Mouse (Mus musculus): ENCODE data around the gene A4gnt. TPM values are rescaled to one million over a fixed set of nuclear protein-coding genes. Genes with fewer than 3 reads are reported as not detected.

A4gnt gene
- polyA plus RNA-seq, 1 experiment from 2014 or later: not detected

DNA sequence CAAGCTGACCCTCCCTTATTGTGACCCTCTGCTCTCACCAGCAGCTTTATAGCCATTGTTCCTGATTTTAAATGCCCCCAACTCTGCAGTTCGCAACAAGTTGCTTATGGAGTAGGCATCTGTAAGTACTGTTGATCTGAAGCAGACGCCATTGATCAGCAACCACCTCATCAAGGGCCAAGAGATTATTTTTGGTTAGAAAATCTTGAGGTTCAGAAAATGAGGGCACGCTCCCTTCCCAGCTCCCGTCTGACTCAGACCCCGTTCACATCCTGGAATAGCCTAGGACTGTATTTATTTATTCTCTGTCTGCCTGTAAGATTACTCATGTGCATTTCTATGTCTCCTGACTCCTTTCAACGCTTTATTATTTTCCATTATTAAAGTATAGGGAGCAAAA is 33.1 kb downstream of the A4gnt start:
- no peaks in the 10 kb centered on the region for H3K27me3 ChIP-seq (ENCODE audit: control insufficient read depth, insufficient read depth, low read depth, low read length)
- H3K27ac ChIP-seq (ENCODE audit: low read length): no peak overlapping the region
- no peak overlapping the region for H3K9ac ChIP-seq (ENCODE audit: low read depth, low read length)
- no peak for ATAC-seq
- H3K4me1 ChIP-seq (ENCODE audit: control insufficient read depth, insufficient read depth, low read length): no peaks in the 10 kb centered on the region
- H3K4me2 ChIP-seq (ENCODE audit: low read length): no peak overlapping the region
- 86% methylated on average over 6 of the region's 6 CpGs for WGBS
- 0 out of 2 replicates have a peak, but pooled peaks cover 13% of the 10 kb centered on the region for H3K36me3 ChIP-seq (ENCODE audit: control insufficient read depth, insufficient read depth, low read length)
- no peak overlapping the region for H3K4me3 ChIP-seq (ENCODE audit: low read depth, low read length)
- H3K9me3 ChIP-seq (replicated peaks; ENCODE audit: control insufficient read depth, low read length, poor library complexity, severe bottlenecking): no peaks in the 10 kb centered on the region

DNA sequence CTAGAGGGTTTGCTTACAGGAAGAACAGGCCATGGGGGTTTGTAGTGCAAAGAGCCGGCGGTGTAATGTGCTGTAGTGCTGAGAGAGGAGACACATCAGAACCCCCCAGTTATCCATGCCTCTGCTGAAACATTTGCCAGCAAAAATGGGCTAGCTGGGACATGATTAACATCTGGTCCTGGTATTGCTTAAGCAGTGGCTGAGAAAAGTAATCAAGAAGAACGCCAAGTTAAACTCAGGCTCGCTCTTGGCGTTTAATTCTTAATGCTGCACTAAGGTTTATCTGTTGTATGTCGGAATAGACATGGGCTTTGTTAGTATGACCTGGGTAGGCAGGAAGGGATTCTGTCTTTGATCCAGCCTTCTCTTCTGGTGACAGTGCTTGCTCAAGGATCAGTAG is 33.8 kb downstream of the A4gnt start:
- H3K9me3 ChIP-seq (replicated peaks; ENCODE audit: control insufficient read depth, low read length, poor library complexity, severe bottlenecking): no peaks in the 10 kb centered on the region
- H3K9ac ChIP-seq (ENCODE audit: low read depth, low read length): no peak overlapping the region
- no peak overlapping the region for H3K27ac ChIP-seq (ENCODE audit: low read length)
- no peak overlapping the region for H3K4me3 ChIP-seq (ENCODE audit: low read depth, low read length)
- H3K4me1 ChIP-seq (ENCODE audit: control insufficient read depth, insufficient read depth, low read length): no peaks in the 10 kb centered on the region
- no peaks in the 10 kb centered on the region for H3K27me3 ChIP-seq (ENCODE audit: control insufficient read depth, insufficient read depth, low read depth, low read length)
- no peak for ATAC-seq
- 95% methylated on average over 6 of the region's 6 CpGs for WGBS
- H3K4me2 ChIP-seq (ENCODE audit: low read length): no peak overlapping the region
- 0 out of 2 replicates have a peak, but pooled peaks cover 13% of the 10 kb centered on the region for H3K36me3 ChIP-seq (ENCODE audit: control insufficient read depth, insufficient read depth, low read length)

GRCm38 (mm10) chr9:99660756-99661155 is 48.5 kb downstream of the A4gnt start:
- no peaks in the 10 kb centered on the region for H3K9me3 ChIP-seq (replicated peaks; ENCODE audit: control insufficient read depth, low read length, poor library complexity, severe bottlenecking)
- no peak overlapping the region for H3K4me3 ChIP-seq (ENCODE audit: low read depth, low read length)
- no peak overlapping the region for H3K27ac ChIP-seq (ENCODE audit: low read length)
- no peak for ATAC-seq
- H3K9ac ChIP-seq (ENCODE audit: low read depth, low read length): no peak overlapping the region
- 83% methylated on average over 10 of the region's 10 CpGs for WGBS
- no peaks in the 10 kb centered on the region for H3K27me3 ChIP-seq (ENCODE audit: control insufficient read depth, insufficient read depth, low read depth, low read length)
- no peak overlapping the region for H3K4me2 ChIP-seq (ENCODE audit: low read length)
- H3K36me3 ChIP-seq (ENCODE audit: control insufficient read depth, insufficient read depth, low read length): peaks cover 3% of the 10 kb centered on the region; the same call in 1 of the 2 replicates
- no peaks in the 10 kb centered on the region for H3K4me1 ChIP-seq (ENCODE audit: control insufficient read depth, insufficient read depth, low read length)

DNA sequence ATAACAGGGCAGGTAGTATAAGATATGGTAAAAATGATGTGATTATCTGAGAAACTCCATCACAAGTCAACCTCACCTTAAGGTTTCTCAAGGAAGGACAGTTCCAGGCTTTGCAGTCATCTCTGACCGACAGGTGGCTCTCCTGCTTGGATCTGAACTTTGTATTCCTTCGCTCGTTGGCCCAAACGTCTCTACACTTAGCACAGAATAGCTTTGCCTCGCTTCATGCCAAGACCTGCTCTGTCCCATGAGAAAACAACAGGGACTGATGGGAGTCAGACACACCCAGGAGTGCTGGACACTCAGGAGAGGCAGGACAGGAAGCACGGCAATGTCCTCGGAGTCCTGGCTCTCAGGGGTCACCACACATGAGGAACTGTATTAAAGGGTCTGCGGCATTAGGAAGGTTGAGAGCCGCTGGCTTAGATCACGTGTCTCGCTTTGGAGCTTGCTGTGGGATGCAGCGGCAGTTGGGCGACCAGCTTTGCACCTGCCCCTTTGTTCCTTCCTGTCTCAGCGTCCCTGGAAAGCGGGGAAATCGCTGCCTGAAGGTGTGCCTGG is 49.4 kb downstream of the A4gnt start:
- no peak overlapping the region for H3K9ac ChIP-seq (ENCODE audit: low read depth, low read length)
- WGBS: 72% methylated on average over 16 of the region's 16 CpGs
- no peak for ATAC-seq
- no peak overlapping the region for H3K4me2 ChIP-seq (ENCODE audit: low read length)
- no peaks in the 10 kb centered on the region for H3K4me1 ChIP-seq (ENCODE audit: control insufficient read depth, insufficient read depth, low read length)
- no peaks in the 10 kb centered on the region for H3K9me3 ChIP-seq (replicated peaks; ENCODE audit: control insufficient read depth, low read length, poor library complexity, severe bottlenecking)
- H3K27ac ChIP-seq (ENCODE audit: low read length): no peak overlapping the region
- H3K4me3 ChIP-seq (ENCODE audit: low read depth, low read length): no peak overlapping the region
- H3K27me3 ChIP-seq (ENCODE audit: control insufficient read depth, insufficient read depth, low read depth, low read length): no peaks in the 10 kb centered on the region
- peaks cover 3% of the 10 kb centered on the region; the same call in 1 of the 2 replicates for H3K36me3 ChIP-seq (ENCODE audit: control insufficient read depth, insufficient read depth, low read length)

DNA sequence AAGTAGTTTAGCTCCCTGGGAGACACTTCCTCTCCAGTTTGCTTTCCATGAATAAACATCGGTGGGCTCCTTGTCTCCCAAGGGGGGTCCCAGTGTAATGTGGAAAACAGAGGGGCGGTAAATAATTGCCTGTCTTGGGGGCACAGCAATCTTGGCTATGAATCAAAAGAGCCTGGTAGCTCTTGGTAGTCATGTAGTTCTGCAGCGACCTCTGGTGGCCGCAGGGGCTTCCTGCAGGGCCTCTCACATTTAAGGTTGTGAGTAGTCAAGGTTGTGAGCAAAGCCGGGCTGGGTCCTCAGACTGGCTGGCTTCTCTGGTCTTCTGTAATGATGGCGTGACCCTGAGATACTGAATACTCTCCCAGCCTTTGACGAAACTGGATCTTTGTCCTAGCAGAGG is 50.1 kb downstream of the A4gnt start:
- Histone ChIP-seq H3K4me2 (ENCODE audit: low read length) (no peak overlapping the region), H3K4me3 (ENCODE audit: low read depth, low read length) (no peak overlapping the region), H3K36me3 (ENCODE audit: control insufficient read depth, insufficient read depth, low read length) (peaks cover 5% of the 10 kb centered on the region; the same call in 1 of the 2 replicates), H3K9me3 (replicated peaks; ENCODE audit: control insufficient read depth, low read length, poor library complexity, severe bottlenecking) (no peaks in the 10 kb centered on the region), H3K4me1 (ENCODE audit: control insufficient read depth, insufficient read depth, low read length) (no peaks in the 10 kb centered on the region), H3K27ac (ENCODE audit: low read length) (no peak overlapping the region), H3K27me3 (ENCODE audit: control insufficient read depth, insufficient read depth, low read depth, low read length) (no peaks in the 10 kb centered on the region), H3K9ac (ENCODE audit: low read depth, low read length) (no peak overlapping the region)
- peak; percentile 66; the same call in 1 of the 2 replicates for ATAC-seq
- WGBS: 26% methylated on average over 7 of the region's 7 CpGs

GRCm38 (mm10) chr9:99662887-99663286 is 50.6 kb downstream of the A4gnt start:
- Histone ChIP-seq H3K9ac (ENCODE audit: low read depth, low read length) (no peak overlapping the region), H3K27me3 (ENCODE audit: control insufficient read depth, insufficient read depth, low read depth, low read length) (no peaks in the 10 kb centered on the region), H3K4me2 (ENCODE audit: low read length) (no peak overlapping the region), H3K36me3 (ENCODE audit: control insufficient read depth, insufficient read depth, low read length) (peaks cover 7% of the 10 kb centered on the region; the same call in 1 of the 2 replicates), H3K4me1 (ENCODE audit: control insufficient read depth, insufficient read depth, low read length) (no peaks in the 10 kb centered on the region), H3K4me3 (ENCODE audit: low read depth, low read length) (no peak overlapping the region), H3K9me3 (replicated peaks; ENCODE audit: control insufficient read depth, low read length, poor library complexity, severe bottlenecking) (no peaks in the 10 kb centered on the region), H3K27ac (ENCODE audit: low read length) (no peak overlapping the region)
- peak; percentile 45; the same call in 1 of the 2 replicates for ATAC-seq
- WGBS: 95% methylated on average over 10 of the region's 10 CpGs

DNA sequence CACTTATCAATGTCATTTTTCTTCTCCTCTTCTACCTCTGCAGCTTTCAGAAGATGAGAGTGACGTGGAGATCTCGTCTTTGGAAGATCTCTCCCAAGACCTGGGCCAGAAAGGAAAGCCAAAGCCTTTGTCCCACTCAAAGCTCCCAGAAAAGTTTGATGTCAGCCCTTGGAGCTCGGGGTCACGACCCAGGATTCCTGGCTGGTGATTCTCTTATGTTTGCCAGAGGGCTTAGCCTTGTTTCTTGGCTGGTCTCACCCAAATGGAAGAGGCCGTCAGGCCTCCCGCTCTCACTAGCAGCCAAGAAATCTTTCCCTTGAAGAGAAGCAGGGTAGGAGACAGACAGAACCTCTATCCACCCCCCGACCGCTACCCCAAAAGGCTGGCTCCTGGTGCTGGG is 55.3 kb downstream of the A4gnt start:
- H3K4me3 ChIP-seq (ENCODE audit: low read depth, low read length): no peak overlapping the region
- no peaks in the 10 kb centered on the region for H3K27me3 ChIP-seq (ENCODE audit: control insufficient read depth, insufficient read depth, low read depth, low read length)
- peaks cover 8% of the 10 kb centered on the region for H3K36me3 ChIP-seq (ENCODE audit: control insufficient read depth, insufficient read depth, low read length)
- no peaks in the 10 kb centered on the region for H3K9me3 ChIP-seq (replicated peaks; ENCODE audit: control insufficient read depth, low read length, poor library complexity, severe bottlenecking)
- H3K4me1 ChIP-seq (ENCODE audit: control insufficient read depth, insufficient read depth, low read length): no peaks in the 10 kb centered on the region
- H3K27ac ChIP-seq (ENCODE audit: low read length): no peak overlapping the region
- no peak for ATAC-seq
- H3K4me2 ChIP-seq (ENCODE audit: low read length): no peak overlapping the region
- H3K9ac ChIP-seq (ENCODE audit: low read depth, low read length): no peak overlapping the region
- WGBS: 77% methylated on average over 8 of the region's 8 CpGs

- Histone ChIP-seq H3K9me3 (replicated peaks; ENCODE audit: control insufficient read depth, low read length, poor library complexity, severe bottlenecking) (no peaks in the 10 kb centered on the region), H3K4me1 (ENCODE audit: control insufficient read depth, insufficient read depth, low read length) (no peaks in the 10 kb centered on the region), H3K4me3 (ENCODE audit: low read depth, low read length) (no peak overlapping the region), H3K36me3 (ENCODE audit: control insufficient read depth, insufficient read depth, low read length) (peaks cover 8% of the 10 kb centered on the region), H3K27me3 (ENCODE audit: control insufficient read depth, insufficient read depth, low read depth, low read length) (no peaks in the 10 kb centered on the region), H3K27ac (ENCODE audit: low read length) (no peak overlapping the region), H3K4me2 (ENCODE audit: low read length) (no peak overlapping the region), H3K9ac (ENCODE audit: low read depth, low read length) (no peak overlapping the region)
- no peak for ATAC-seq
- 55% methylated on average over 2 of the region's 2 CpGs for WGBS
These were observed 59.3 kb downstream of the A4gnt start for GRCm38 (mm10) chr9:99671603-99672002.

All from midbrain, embryonic 16.5 days (tissue).